Mouse (Mus musculus): ENCODE measurements around the gene St13. TPM values are rescaled to one million over a fixed set of nuclear protein-coding genes. Genes with fewer than 3 reads are reported as not detected.
"Not testable (repeated sequence)": the region's sequence is repeated elsewhere in the genome, so short reads cannot be mapped to it uniquely, and the experiment has no call there.

Gene St13
- 185 and 189 TPM in 2 replicates for polyA plus RNA-seq (2015; fragmentation: Nextera tagmentation; extraction: Ambion mirVana)

- peak within 1 kb of the TSS; percentile 94 for H3K9ac ChIP-seq
- peak within 1 kb of the TSS; percentile 95 for H3K4me3 ChIP-seq
- no peaks in the 10 kb centered on the region for H3K27me3 ChIP-seq
- ATAC-seq (ENCODE audit: low FRiP score, low read depth), result peak; percentile 100
- H3K9me3 ChIP-seq, result no peaks in the 10 kb centered on the region
- peak within 1 kb of the TSS; percentile 82 for H3K4me2 ChIP-seq (replicated peaks)
- 0 out of 2 replicates have a peak, but pooled peaks cover 4% of the 10 kb centered on the region for H3K36me3 ChIP-seq
- H3K27ac ChIP-seq, result peak within 1 kb of the TSS; percentile 91
- H3K4me1 ChIP-seq, result peaks cover 28% of the 10 kb centered on the region
- under 1% methylated on average over 50 of the region's 50 CpGs for WGBS
Measured at GRCm38 (mm10) chr15:81399638-81400315, at the start of gene St13, which contains the start of gene Xpnpep3. Gene St13, minus strand, starts transcription at chr15:81400077. Gene Xpnpep3, plus strand, starts transcription at chr15:81400138.

- H3K4me2 ChIP-seq (replicated peaks), result no peak overlapping the region
- ATAC-seq (ENCODE audit: low FRiP score, low read depth), result no peak; the same call in 1 of the 2 replicates
- peaks cover 40% of the 10 kb centered on the region for H3K36me3 ChIP-seq
- H3K27me3 ChIP-seq, result no peaks in the 10 kb centered on the region
- H3K4me3 ChIP-seq, result no peak overlapping the region
- H3K9me3 ChIP-seq, result no peaks in the 10 kb centered on the region
- H3K4me1 ChIP-seq, result no peaks in the 10 kb centered on the region
- H3K27ac ChIP-seq, result no peak overlapping the region
- H3K9ac ChIP-seq, result no peak overlapping the region
- 43% methylated on average over 3 of the region's 3 CpGs for WGBS
Measured at GRCm38 (mm10) chr15:81448463-81448862, 48.6 kb upstream of the St13 start.

- ATAC-seq (ENCODE audit: low FRiP score, low read depth), result no peak
- Histone ChIP-seq H3K27me3 (no peaks in the 10 kb centered on the region), H3K4me2 (replicated peaks) (no peak overlapping the region), H3K4me1 (no peaks in the 10 kb centered on the region), H3K9me3 (no peaks in the 10 kb centered on the region), H3K4me3 (no peak overlapping the region), H3K9ac (no peak overlapping the region), H3K27ac (no peak overlapping the region), H3K36me3 (peaks cover 26% of the 10 kb centered on the region)
Measured at GRCm38 (mm10) chr15:81439236-81439635, 39.4 kb upstream of the St13 start.

- H3K27me3 ChIP-seq, result no peaks in the 10 kb centered on the region
- WGBS, result 89% methylated on average over 1 of the region's 1 CpGs
- peaks cover 26% of the 10 kb centered on the region for H3K36me3 ChIP-seq
- H3K9me3 ChIP-seq, result no peaks in the 10 kb centered on the region
- H3K4me1 ChIP-seq, result no peaks in the 10 kb centered on the region
- H3K4me3 ChIP-seq, result no peak overlapping the region
- H3K4me2 ChIP-seq (replicated peaks), result no peak overlapping the region
- ATAC-seq (ENCODE audit: low FRiP score, low read depth), result no peak
- H3K27ac ChIP-seq, result no peak overlapping the region
- no peak overlapping the region for H3K9ac ChIP-seq
Measured at GRCm38 (mm10) chr15:81438345-81438744, 38.5 kb upstream of the St13 start.

- H3K9me3 ChIP-seq, result no peaks in the 10 kb centered on the region
- WGBS, result 63% methylated on average over 1 of the region's 1 CpGs
- no peak overlapping the region for H3K9ac ChIP-seq
- no peaks in the 10 kb centered on the region for H3K27me3 ChIP-seq
- no peak overlapping the region for H3K27ac ChIP-seq
- peaks cover 42% of the 10 kb centered on the region for H3K36me3 ChIP-seq
- H3K4me1 ChIP-seq, result no peaks in the 10 kb centered on the region
- no peak overlapping the region for H3K4me2 ChIP-seq (replicated peaks)
- no peak overlapping the region for H3K4me3 ChIP-seq
- no peak for ATAC-seq (ENCODE audit: low FRiP score, low read depth)
Measured at GRCm38 (mm10) chr15:81431195-81431594, 31.3 kb upstream of the St13 start.

GRCm38 (mm10) chr15:81427947-81428346, 28.1 kb upstream of the St13 start:
- no peaks in the 10 kb centered on the region for H3K4me1 ChIP-seq
- no peak overlapping the region for H3K4me3 ChIP-seq
- H3K9me3 ChIP-seq, result no peaks in the 10 kb centered on the region
- no peak for ATAC-seq (ENCODE audit: low FRiP score, low read depth)
- no peak overlapping the region for H3K27ac ChIP-seq
- WGBS, result 91% methylated on average over 2 of the region's 2 CpGs
- H3K4me2 ChIP-seq (replicated peaks), result no peak overlapping the region
- H3K9ac ChIP-seq, result no peak overlapping the region
- no peaks in the 10 kb centered on the region for H3K27me3 ChIP-seq
- H3K36me3 ChIP-seq, result peaks cover 39% of the 10 kb centered on the region

GRCm38 (mm10) chr15:81425311-81425710, 25.4 kb upstream of the St13 start:
- Histone ChIP-seq H3K4me2 (replicated peaks) (no peak overlapping the region), H3K27ac (no peak overlapping the region), H3K4me3 (no peak overlapping the region), H3K9me3 (no peaks in the 10 kb centered on the region), H3K27me3 (no peaks in the 10 kb centered on the region), H3K9ac (no peak overlapping the region), H3K36me3 (peaks cover 15% of the 10 kb centered on the region), H3K4me1 (no peaks in the 10 kb centered on the region)
- ATAC-seq (ENCODE audit: low FRiP score, low read depth), result no peak
- 88% methylated on average over 3 of the region's 3 CpGs for WGBS

GRCm38 (mm10) chr15:81422156-81422681, 22.3 kb upstream of the St13 start:
- no peak overlapping the region for H3K4me2 ChIP-seq (replicated peaks)
- no peak overlapping the region for H3K27ac ChIP-seq
- H3K9ac ChIP-seq, result 0 out of 2 replicates have a peak overlapping the region, but pooled peaks have one; percentile 25
- H3K36me3 ChIP-seq, result peaks cover 2% of the 10 kb centered on the region
- H3K27me3 ChIP-seq, result no peaks in the 10 kb centered on the region
- H3K4me1 ChIP-seq, result no peaks in the 10 kb centered on the region
- H3K9me3 ChIP-seq, result no peaks in the 10 kb centered on the region
- no peak overlapping the region for H3K4me3 ChIP-seq
- no peak for ATAC-seq (ENCODE audit: low FRiP score, low read depth)
- WGBS, result 65% methylated on average over 7 of the region's 7 CpGs

GRCm38 (mm10) chr15:81421454-81421853, 21.6 kb upstream of the St13 start:
- Histone ChIP-seq H3K9me3 (no peaks in the 10 kb centered on the region), H3K4me1 (0 out of 2 replicates have a peak, but pooled peaks cover 6% of the 10 kb centered on the region), H3K4me2 (replicated peaks) (no peak overlapping the region), H3K9ac (no peak overlapping the region), H3K27me3 (no peaks in the 10 kb centered on the region), H3K27ac (no peak overlapping the region), H3K4me3 (no peak overlapping the region), H3K36me3 (no peaks in the 10 kb centered on the region; the same call in 1 of the 2 replicates)
- 45% methylated on average over 1 of the region's 1 CpGs for WGBS
- no peak for ATAC-seq (ENCODE audit: low FRiP score, low read depth)

- Histone ChIP-seq H3K36me3 (no peaks in the 10 kb centered on the region; the same call in 1 of the 2 replicates), H3K9ac (no peak overlapping the region), H3K27ac (no peak overlapping the region), H3K4me2 (replicated peaks) (no peak overlapping the region), H3K27me3 (no peaks in the 10 kb centered on the region), H3K9me3 (no peaks in the 10 kb centered on the region), H3K4me3 (no peak overlapping the region), H3K4me1 (0 out of 2 replicates have a peak, but pooled peaks cover 6% of the 10 kb centered on the region)
- ATAC-seq (ENCODE audit: low FRiP score, low read depth), result no peak
- 83% methylated on average over 4 of the region's 4 CpGs for WGBS
Measured at GRCm38 (mm10) chr15:81418065-81418464, 18.2 kb upstream of the St13 start.

GRCm38 (mm10) chr15:81416763-81417310, 17.0 kb upstream of the St13 start:
- Histone ChIP-seq H3K9ac (peak overlapping the region; percentile 60), H3K4me2 (replicated peaks) (peak overlapping the region; percentile 62), H3K27ac (peak overlapping the region; percentile 22; the same call in 1 of the 2 replicates), H3K4me3 (peak overlapping the region; percentile 36)
- not testable (repeated sequence) for H3K4me1 ChIP-seq, H3K36me3 ChIP-seq, H3K27me3 ChIP-seq, H3K9me3 ChIP-seq
- 6% methylated on average over 22 of the region's 22 CpGs for WGBS
- peak; percentile 88 for ATAC-seq (ENCODE audit: low FRiP score, low read depth)

GRCm38 (mm10) chr15:81408199-81408598, 8.3 kb upstream of the St13 start, which contains the start of gene Dnajb7:
Gene Dnajb7, minus strand, starts transcription at chr15:81408299.
- WGBS, result 94% methylated on average over 1 of the region's 1 CpGs
- Histone ChIP-seq H3K9ac (no peak within 1 kb of the TSS), H3K4me1 (no peaks in the 10 kb centered on the region), H3K27ac (no peak within 1 kb of the TSS), H3K4me2 (replicated peaks) (no peak within 1 kb of the TSS), H3K9me3 (no peaks in the 10 kb centered on the region), H3K36me3 (no peaks in the 10 kb centered on the region), H3K4me3 (no peak within 1 kb of the TSS), H3K27me3 (no peaks in the 10 kb centered on the region)
- no peak for ATAC-seq (ENCODE audit: low FRiP score, low read depth)
